Mouse (Mus musculus): Measurements from ENCODE around the gene Syn3.
A peak's percentile ranks its signal among the peaks of the same experiment; 100 is the strongest.

DNA sequence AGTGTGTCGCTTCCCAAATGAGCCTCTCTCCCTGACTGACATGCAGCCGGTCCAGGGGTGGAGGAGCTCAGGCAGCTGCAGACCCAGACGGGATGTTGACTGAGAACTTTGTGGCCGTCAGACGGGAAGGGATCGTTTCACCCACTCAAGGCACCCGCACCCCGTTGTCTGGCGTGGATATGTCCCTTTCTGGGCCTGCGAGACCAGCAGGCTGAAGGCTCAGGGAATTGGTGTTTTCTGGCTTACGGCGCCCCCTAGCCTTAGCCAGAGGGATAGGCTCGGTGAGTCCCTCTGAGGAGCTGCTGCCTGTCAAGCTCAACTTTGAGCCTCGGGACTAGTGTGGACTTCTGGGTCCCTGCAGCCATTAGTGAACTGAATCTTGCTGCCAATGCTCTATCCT is 202.6 kb downstream of the Syn3 start:
- TF ChIP-seq POLR2A (IDR thresholded peaks at IDR 0.05; ENCODE audit: extremely low read depth, insufficient read depth, low read length): no peak
- TF ChIP-seq CTCF (IDR thresholded peaks at IDR 0.05; ENCODE audit: extremely low read depth, insufficient read depth, low read length): peak; percentile 94

All from cortical plate, adult 2 months (tissue).